Mouse (Mus musculus) layer of hippocampus, adult 2 months (tissue): Measurements from ENCODE around the gene Igdcc3. TPM values are rescaled to one million over a fixed set of nuclear protein-coding genes. Genes with fewer than 3 reads are reported as not detected.

Experiments
- DNase-seq, 2 experiments: peaks; one replicate each; pipeline ENCODE4 v3.0.0; 2022; ENCODE audit warnings: low spot score in 2 of 2
- H3K27ac ChIP-seq: fragments of 200-600 bp; 2 replicates; pipeline ENCODE4 v1.8.1; 2022
- H3K4me3 ChIP-seq: fragments of 200-600 bp; 2 replicates; pipeline ENCODE4 v1.8.1; 2022; ENCODE audit warnings: mild to moderate bottlenecking
- CTCF ChIP-seq: fragments of 200-600 bp; conservative IDR thresholded peaks from 2 replicates; pipeline ENCODE4 v1.8.1; 2022; ENCODE audit warnings: antibody characterized with exemption, mild to moderate bottlenecking, moderate library complexity
- total RNA-seq, 2 experiments: library from RNA; stranded (reverse); gene quantifications; 2 replicates each; pipeline ENCODE4 v1.2.3; 2021

The Igdcc3 gene
- total RNA-seq, 2 experiments from 2014 or later, result 3.5 to 4.9 TPM

DNA sequence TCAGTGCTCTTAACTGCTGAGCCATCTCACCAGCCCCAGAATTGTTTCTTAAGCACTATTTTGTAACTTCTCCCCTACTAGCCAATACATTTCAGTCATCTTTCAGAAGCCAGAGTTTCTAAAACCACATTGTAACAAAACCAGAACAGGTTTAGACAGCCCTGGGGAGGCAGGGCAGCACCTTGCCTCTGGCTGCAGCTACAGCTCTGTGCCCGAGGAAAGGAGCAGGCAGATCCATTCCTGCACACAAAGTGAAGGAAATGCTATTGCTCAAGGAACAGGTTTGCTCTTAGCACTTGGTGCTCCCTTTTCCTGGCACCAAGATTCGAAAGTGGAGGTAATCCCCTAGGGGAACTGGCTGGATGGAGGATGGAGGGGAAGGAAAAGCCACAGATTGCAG lies 23.5 kb upstream of the Igdcc3 start:
- no peak for DNase-seq
- H3K4me3 ChIP-seq, result no peak overlapping the region
- no peak overlapping the region for H3K27ac ChIP-seq
- no peak for TF ChIP-seq CTCF

DNA sequence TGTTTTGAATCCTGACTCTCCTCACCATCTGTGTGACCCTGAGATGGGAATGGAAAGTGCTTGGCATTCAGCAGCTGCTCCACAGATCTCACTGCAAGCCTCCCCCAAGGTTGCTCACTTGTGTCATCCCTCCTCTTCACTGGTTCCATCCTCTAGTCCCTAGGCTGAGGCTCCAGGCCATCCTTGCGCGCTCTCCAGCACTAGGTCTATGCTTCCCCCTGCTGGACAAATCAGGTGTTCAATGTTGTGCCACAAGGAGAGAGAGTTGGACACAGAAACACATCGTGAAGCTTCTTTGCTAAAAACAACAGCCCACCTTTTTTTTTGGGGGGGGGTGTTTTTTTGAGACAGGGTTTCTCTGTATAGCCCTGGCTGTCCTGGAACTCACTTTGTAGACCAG lies 20.1 kb upstream of the Igdcc3 start:
- H3K27ac ChIP-seq, result no peak overlapping the region
- peak; percentile 84 for TF ChIP-seq CTCF
- DNase-seq, result peak; percentile 74 to 80
- H3K4me3 ChIP-seq, result no peak overlapping the region

DNA sequence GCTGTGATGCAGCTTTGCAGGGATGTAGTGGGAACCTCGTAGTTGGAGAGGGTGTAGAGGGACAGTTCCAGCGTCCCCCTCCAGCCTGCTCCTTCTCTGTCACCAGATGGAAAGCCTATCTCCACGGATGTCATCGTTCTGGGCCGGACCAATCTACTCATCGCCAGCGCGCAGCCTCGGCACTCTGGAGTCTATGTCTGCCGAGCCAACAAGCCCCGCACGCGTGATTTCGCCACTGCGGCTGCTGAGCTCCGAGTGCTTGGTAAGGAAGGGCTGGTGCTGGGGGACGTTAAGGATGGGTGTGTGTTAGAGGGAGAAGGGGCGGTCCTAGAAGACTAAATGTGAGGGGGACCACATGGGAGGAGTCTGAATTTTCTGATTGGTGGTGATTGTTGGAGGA lies 18.4 kb upstream of the Igdcc3 start:
- no peak for TF ChIP-seq CTCF
- H3K4me3 ChIP-seq, result peak overlapping the region; percentile 48
- H3K27ac ChIP-seq, result peak overlapping the region; percentile 81
- peak; percentile 76 to 82 for DNase-seq

DNA sequence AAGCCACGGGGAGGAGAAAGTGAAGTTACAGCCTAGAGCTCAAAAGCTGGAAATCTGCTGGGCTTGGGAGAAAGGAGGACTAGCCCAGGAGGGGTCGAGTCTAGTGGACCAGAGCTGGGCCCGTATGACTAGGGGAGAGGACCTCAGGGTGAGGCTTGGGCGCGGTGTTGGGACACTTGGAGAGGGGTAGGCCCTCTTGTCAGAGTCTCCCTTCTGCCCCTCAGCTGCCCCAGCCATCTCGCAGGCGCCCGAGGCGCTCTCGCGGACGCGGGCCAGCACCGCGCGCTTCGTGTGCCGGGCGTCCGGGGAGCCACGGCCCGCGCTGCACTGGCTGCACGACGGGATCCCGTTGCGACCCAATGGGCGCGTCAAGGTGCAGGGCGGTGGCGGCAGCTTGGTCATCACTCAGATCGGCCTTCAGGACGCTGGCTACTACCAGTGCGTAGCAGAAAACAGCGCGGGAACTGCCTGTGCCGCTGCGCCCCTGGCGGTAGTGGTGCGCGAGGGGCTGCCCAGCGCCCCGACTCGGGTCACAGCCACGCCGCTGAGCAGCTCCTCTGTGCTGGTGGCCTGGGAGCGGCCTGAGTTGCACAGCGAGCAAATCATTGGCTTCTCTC lies 17.3 kb upstream of the Igdcc3 start:
- H3K4me3 ChIP-seq, result peak overlapping the region; percentile 45
- no peak overlapping the region; the same call in 1 of the 2 replicates for H3K27ac ChIP-seq
- DNase-seq, result peak in 1 of 2 experiments; percentile 39
- TF ChIP-seq CTCF, result peak; percentile 85

DNA sequence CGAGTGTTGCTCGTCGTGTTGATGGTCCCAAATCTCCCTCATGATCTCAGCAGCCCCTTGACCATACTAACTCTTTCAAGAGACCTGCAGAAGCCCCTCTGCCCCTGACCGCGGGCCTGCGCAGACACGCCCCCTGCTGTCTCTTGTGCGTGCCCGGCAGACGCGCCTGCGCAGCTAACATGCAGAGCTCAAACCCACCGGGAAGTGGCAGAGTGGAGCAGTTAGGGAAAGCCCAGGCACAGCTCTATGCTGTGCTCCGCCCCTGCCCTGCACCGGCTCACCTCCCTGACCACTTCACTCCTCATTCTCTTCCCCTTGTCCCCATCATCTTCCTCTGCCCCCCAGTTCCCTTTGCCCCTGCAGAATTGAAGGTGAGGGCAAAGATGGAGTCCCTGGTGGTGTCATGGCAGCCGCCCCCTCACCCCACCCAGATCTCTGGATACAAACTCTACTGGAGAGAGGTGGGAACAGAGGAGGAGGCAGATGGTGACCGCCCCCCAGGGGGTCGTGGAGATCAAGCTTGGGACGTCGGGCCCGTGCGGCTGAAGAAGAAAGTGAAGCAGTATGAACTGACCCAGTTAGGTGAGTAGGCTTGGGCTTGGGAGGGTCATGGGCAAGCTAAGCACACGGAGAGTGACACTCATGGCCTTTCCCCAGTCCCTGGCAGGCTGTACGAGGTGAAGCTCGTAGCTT lies 12.7 kb upstream of the Igdcc3 start:
- Histone ChIP-seq H3K4me3 (no peak overlapping the region), H3K27ac (no peak overlapping the region)
- peak; percentile 73 for TF ChIP-seq CTCF
- no peak for DNase-seq

DNA sequence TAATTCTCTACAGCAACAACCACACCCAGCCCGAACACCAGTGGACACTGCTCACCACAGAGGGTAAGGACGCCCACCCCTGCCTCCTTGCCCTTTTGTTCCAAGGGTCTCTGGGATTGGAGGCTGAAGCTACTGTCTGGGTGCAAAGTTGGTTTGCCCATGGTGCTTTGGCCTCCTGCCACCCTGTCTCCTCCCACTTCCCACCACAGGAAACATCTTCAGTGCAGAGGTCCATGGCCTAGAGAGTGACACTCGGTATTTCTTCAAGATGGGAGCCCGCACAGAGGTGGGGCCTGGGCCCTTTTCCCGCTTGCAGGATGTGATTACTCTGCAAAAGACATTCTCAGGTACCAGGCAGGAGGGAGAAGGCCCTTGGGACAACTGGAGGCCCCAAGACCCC lies 9.3 kb upstream of the Igdcc3 start:
- DNase-seq, result no peak
- no peak for TF ChIP-seq CTCF
- H3K4me3 ChIP-seq, result no peak overlapping the region
- H3K27ac ChIP-seq, result no peak overlapping the region

DNA sequence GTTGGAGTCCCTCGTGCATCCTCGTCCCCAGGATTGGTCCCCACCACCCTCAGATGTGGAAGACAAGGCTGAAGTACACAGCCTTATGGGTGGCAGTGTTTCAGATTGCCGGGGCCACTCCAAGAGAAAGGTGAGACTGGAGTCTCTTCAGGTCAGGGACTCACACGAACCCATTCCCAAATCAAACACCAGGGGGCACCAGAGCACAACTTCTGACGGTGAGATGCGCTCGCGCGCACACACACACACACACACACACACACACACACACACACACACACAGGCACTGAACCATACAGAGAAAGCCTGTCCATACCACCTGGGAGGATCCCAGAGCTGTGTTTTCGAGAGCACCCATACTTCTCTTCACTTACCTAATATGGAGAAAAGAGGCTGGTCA lies 7.2 kb upstream of the Igdcc3 start:
- peak in 1 of 2 experiments; percentile 87 for DNase-seq

DNA sequence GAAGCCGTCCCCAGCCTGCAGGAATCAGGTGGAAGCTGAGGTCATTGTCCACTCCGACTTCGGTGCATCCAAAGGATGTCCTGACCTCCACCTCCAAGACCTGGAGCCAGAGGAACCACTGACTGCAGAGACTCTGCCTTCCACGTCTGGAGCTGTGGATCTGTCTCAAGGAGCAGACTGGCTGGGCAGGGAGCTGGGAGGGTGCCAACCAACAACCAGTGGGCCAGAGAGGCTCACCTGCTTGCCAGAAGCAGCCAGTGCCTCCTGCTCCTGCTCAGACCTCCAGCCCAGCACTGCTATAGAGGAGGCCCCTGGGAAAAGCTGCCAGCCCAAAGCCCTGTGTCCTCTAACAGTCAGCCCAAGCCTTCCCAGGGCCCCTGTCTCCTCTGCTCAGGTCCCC lies 5.9 kb upstream of the Igdcc3 start:
- DNase-seq, result no peak
- TF ChIP-seq CTCF, result no peak
- Histone ChIP-seq H3K4me3 (no peak overlapping the region), H3K27ac (no peak overlapping the region)

More for the DNA sequence above, 7.2 kb upstream of the Igdcc3 start:
- Histone ChIP-seq H3K27ac (no peak overlapping the region), H3K4me3 (no peak overlapping the region)
- peak; percentile 77 for TF ChIP-seq CTCF

DNA sequence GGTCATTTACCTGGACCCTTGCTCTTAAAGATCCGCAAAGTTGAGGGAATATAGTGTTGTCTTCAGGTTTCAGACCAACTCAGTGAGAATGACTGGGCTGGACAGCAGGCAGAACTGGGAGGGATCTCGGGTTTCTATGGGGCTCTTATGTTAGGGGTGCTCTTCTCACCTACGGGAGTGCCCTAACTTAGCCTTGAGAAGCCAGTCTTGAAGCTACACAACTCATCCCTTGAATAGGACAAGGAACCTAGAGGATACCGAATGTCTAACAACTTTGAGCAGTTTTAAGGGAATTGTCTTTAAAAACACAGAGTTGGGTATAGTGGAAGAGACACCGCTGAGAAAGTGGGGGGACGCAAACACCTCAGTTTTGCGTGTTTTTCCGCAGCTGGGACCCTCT lies 498 bp upstream of the Igdcc3 start:
- no peak for DNase-seq
- peak overlapping the region; percentile 71 for H3K27ac ChIP-seq
- no peak for TF ChIP-seq CTCF
- peak overlapping the region; percentile 81 for H3K4me3 ChIP-seq

DNA sequence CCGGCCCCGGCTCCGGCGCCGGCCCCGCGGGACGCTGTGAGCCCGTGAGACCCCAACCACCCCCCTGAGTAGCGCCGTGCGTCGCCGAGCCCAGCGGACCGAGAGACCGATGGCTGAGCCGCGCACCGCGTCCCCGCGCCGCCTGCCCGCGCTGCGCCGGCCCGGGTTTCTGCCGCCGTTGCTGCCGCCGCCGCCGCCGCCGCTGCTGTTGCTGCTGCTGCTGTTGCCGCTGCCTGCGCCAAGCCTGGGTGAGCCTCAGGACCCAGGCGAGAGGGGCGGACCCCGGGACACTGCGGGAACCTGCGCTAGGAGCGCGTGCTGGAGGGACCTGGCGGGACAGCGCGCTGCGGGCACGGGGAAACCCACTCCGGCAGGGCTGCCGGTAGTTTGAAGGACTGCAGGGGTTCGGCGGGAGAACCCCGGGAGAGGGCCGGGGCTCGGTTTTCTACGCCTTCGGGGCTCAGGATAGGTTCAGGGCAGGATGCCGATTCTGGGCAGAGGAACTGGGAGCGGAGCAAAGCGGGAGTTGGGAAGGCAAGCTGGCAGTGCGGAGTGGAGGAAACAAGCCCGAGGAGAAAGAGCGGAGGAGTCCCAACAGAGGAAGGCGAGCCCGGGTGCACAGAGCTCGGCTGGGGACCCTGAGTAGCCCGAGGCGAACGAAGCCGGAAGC lies 452 bp downstream of the Igdcc3 start:
- peak in 1 of 2 experiments; percentile 27 for DNase-seq
- no peak; the same call in 1 of the 2 replicates for TF ChIP-seq CTCF
- H3K27ac ChIP-seq, result peak overlapping the region; percentile 71
- peak overlapping the region; percentile 81 for H3K4me3 ChIP-seq

DNA sequence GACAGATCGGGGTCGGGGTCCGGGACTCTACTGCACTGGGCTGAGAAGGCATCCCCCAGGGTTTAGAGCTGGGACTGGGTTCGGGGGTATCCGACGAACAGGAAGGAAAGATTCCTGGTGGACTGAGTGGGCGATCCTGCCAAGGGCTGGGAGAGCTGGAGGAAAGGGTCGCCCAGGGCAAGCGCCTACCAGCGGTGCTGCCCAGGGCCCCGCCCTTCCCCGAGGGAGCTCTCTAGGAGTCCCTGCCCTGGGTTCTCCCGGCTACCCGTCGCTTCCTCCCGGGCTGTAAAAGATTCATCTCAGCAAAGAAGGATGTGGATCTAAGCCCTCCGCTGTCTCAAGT lies 958 bp downstream of the Igdcc3 start:
- Histone ChIP-seq H3K27ac (peak overlapping the region; percentile 71), H3K4me3 (peak overlapping the region; percentile 81)
- no peak for TF ChIP-seq CTCF
- no peak for DNase-seq

DNA sequence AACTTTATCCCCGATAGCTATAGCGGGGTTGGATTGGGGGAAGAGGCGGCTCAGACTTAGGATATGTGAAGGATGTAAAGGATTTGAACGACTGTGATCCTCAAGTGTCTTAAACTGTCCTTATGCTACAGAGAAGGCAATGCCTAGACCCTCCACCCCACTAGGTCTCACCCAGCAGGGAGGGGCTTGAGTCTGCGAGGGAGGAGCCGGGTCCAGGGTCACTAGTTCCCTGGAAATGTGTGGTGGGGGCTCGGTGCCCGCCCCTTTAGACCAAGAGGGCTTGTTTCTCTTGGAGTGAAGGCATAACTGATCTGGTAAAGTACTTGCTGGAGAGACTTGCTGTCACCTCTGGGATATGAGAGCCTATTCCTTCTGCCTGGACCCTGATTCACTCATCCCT lies 1.4 kb downstream of the Igdcc3 start:
- Histone ChIP-seq H3K4me3 (peak overlapping the region; percentile 81), H3K27ac (no peak overlapping the region)
- TF ChIP-seq CTCF, result no peak
- no peak for DNase-seq

DNA sequence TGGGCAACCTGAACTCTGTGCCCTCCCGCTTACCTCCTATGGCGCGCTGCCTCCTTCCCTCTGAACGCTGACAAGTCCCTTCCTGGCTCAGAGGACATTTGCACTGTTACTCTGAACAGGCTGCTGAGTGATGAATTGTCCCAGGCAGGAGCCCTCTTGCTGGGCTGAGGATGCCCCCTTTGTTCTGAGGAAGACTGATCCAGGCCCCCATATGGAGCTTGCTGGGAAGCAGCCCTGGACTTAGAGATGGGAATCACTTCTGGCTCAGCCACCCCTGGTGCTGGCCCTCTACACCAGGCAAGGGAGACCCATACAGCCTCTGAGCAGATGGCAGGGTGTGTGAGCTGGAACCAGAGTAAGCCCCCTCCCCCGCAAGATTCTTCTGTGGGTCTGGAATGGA lies 5.0 kb downstream of the Igdcc3 start:
- DNase-seq, result no peak
- no peak for TF ChIP-seq CTCF
- no peak overlapping the region for H3K4me3 ChIP-seq
- no peak overlapping the region for H3K27ac ChIP-seq
